Mouse (Mus musculus) Patski (cell line): Measurements from ENCODE around the gene Gtf2ird1. TPM values are rescaled to one million over a fixed set of nuclear protein-coding genes. Genes with fewer than 3 reads are reported as not detected.

Source experiments
- ATAC-seq: fragments of 100-300 bp; one replicate; pipeline ENCODE4 v1.8.0; 2021
- CTCF ChIA-PET: fragments of 350-600 bp; sonication (Branson Sonifier 250); formaldehyde crosslinking; loops from one replicate; lab custom pipeline; 2022; ENCODE audit warnings: inconsistent platforms; lab: Charles Lee
- POLR2A ChIA-PET: fragments of 350-600 bp; sonication (Branson Sonifier 250); formaldehyde crosslinking; loops from one replicate; lab custom pipeline; 2022; ENCODE audit warnings: antibody characterized with exemption, inconsistent platforms; lab: Charles Lee
- DNase-seq: peaks from one replicate; pipeline ENCODE4 v3.0.0-alpha.2; 2011; ENCODE audit warnings: low read depth, low spot score
- H3K27me3 ChIP-seq: fragments of 371-371 bp; one replicate; pipeline ENCODE4 v1.5.1; 2021
- CTCF ChIP-seq: fragments of 100-300 bp; IDR thresholded peaks from one replicate; pipeline ENCODE4 v1.5.1; 2021
- in situ Hi-C: fragments of 300-500 bp; cut with MboI; formaldehyde crosslinking; loops from 3 replicates; pipeline ENCODE4 v1.11.1; 2018; ENCODE audit warnings: low pct_unique_long_range_greater_than_20kb, mixed read lengths
- polyA plus RNA-seq: library from polyadenylated mRNA; unstranded; gene quantifications from one replicate; pipeline ENCODE4 v1.2.3, GENCODE M21; 2021

The Gtf2ird1 gene
- polyA plus RNA-seq, 1 experiment from 2014 or later: 169 TPM

GRCm38 (mm10) chr5:134397434-134398163 is 58.9 kb downstream of the Gtf2ird1 start:
- in situ Hi-C loops: no loop called here
- ChIA-PET POLR2A (no interaction called here), CTCF (interaction anchor here (1.1 kb wide), 1 partner anchor 12 kb away, joined by 3 read pairs; no protein-coding TSS in a partner anchor)
- ATAC-seq (no peak), DNase-seq (no peak)
- TF ChIP-seq CTCF: no peak
- H3K27me3 ChIP-seq: no peaks in the 10 kb centered on the region

DNA sequence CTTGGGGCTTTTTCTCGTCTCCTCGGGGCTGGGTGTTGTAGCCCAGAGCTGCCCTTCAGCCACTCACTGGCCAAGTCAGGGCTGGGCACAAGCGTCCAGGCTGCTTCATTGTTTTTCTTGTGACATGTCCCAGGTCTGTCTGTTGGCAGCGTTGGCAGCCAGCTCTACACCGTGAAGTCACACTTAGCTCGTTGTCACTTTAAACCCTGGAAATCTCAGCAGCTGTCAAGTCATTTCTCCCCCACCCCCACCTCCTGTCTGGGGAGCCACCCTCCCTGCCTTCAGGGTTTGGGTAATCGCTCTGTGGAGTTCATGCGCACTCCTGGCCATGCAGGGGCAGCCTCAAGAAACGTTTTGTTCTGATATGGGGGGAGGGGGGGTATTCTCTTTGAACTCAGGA is 60.0 kb downstream of the Gtf2ird1 start:
- ATAC-seq: no peak
- ChIA-PET CTCF (interaction anchor here (1.1 to 1.4 kb wide), 2 partner anchors 11 kb away, joined by 3 to 4 read pairs; no protein-coding TSS in a partner anchor), POLR2A (no interaction called here)
- no peak for TF ChIP-seq CTCF
- in situ Hi-C loops: no loop called here
- DNase-seq: no peak
- no peaks in the 10 kb centered on the region for H3K27me3 ChIP-seq

- no peak for DNase-seq
- CTCF ChIA-PET: no interaction called here
- no peak for TF ChIP-seq CTCF
- no peak for ATAC-seq
- H3K27me3 ChIP-seq: no peaks in the 10 kb centered on the region
- in situ Hi-C loops: no loop called here
- POLR2A ChIA-PET: no interaction called here
Observed at GRCm38 (mm10) chr5:134394624-134395023, 61.9 kb downstream of the Gtf2ird1 start.

- in situ Hi-C loops: no loop called here
- no peak for ATAC-seq
- CTCF ChIA-PET: no interaction called here
- POLR2A ChIA-PET: no interaction called here
- DNase-seq: no peak
- TF ChIP-seq CTCF: no peak
- no peaks in the 10 kb centered on the region for H3K27me3 ChIP-seq
Observed at GRCm38 (mm10) chr5:134393624-134394023, 62.9 kb downstream of the Gtf2ird1 start.

- ATAC-seq (peak; percentile 33), DNase-seq (peak; percentile 24)
- TF ChIP-seq CTCF: peak; percentile 94
- in situ Hi-C loops: no loop called here
- ChIA-PET CTCF (interaction anchor here (0.8 to 5.6 kb wide), 18 partner anchors 11 to 109 kb away, joined by 3 to 40 read pairs (median 4); no protein-coding TSS in a partner anchor), POLR2A (interaction anchor here (1.3 to 1.4 kb wide), 3 partner anchors 9 to 71 kb away, joined by 3 to 5 read pairs (median 4); no protein-coding TSS in a partner anchor)
- no peaks in the 10 kb centered on the region for H3K27me3 ChIP-seq
Observed at GRCm38 (mm10) chr5:134385106-134385505, 71.4 kb downstream of the Gtf2ird1 start.

GRCm38 (mm10) chr5:134375256-134375655 is 81.3 kb downstream of the Gtf2ird1 start:
- no peak for ATAC-seq
- no peak for DNase-seq
- ChIA-PET POLR2A (interaction anchor here (1.7 to 1.8 kb wide), 2 partner anchors 9 to 11 kb away, joined by 4 read pairs; no protein-coding TSS in a partner anchor), CTCF (interaction anchor here (1.0 to 4.2 kb wide), 8 partner anchors 10 to 124 kb away, joined by 3 to 40 read pairs (median 6); no protein-coding TSS in a partner anchor)
- no peaks in the 10 kb centered on the region for H3K27me3 ChIP-seq
- in situ Hi-C loops: no loop called here
- no peak for TF ChIP-seq CTCF

- DNase-seq: no peak
- no peak for TF ChIP-seq CTCF
- in situ Hi-C loops: loop anchor here (5.0 kb wide), 1 partner anchor 93 kb away; no protein-coding TSS in a partner anchor
- H3K27me3 ChIP-seq: no peaks in the 10 kb centered on the region
- POLR2A ChIA-PET: interaction anchor here (1.7 to 1.8 kb wide), 2 partner anchors 10 kb away, joined by 4 read pairs; no protein-coding TSS in a partner anchor
- CTCF ChIA-PET: interaction anchor here (0.7 to 4.2 kb wide), 17 partner anchors 9 to 200 kb away, joined by 3 to 40 read pairs (median 4); no protein-coding TSS in a partner anchor
- no peak for ATAC-seq
Observed at GRCm38 (mm10) chr5:134374546-134374945, 82.0 kb downstream of the Gtf2ird1 start.

DNA sequence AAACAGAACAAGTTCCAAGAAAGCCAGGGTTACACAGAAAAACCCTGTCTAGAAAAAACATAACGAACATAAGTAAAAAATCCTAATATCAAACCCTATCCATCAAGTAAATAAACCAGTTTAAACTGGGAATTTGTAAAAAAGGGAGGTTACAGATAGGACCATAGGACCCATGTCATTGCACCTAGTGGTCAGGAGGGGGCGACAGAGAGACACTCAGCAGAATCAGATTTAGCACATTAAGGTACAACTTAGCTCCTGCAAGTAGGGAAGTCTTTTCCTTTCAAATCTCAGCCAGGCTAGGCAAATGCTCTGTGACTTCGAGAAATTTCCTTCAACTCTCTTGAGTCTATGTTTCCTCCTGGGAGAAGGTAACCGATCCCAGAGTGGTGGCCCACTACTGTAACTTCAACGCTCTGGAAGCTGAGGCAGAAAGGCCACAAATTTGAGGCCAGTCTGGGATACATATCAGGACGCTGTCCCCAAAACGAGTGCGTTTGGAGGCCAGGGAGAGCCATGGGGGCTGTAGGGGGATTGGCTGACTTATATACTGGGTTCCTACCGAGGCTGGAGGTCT is 82.5 kb downstream of the Gtf2ird1 start:
- ChIA-PET CTCF (interaction anchor here (0.7 to 4.2 kb wide), 18 partner anchors 8 to 199 kb away, joined by 3 to 40 read pairs (median 4); no protein-coding TSS in a partner anchor), POLR2A (interaction anchor here (1.7 to 1.8 kb wide), 2 partner anchors 9 to 10 kb away, joined by 4 read pairs; no protein-coding TSS in a partner anchor)
- peak; percentile 27 for DNase-seq
- no peak for ATAC-seq
- in situ Hi-C loops: loop anchor here (5.0 kb wide), 1 partner anchor 93 kb away; no protein-coding TSS in a partner anchor
- no peaks in the 10 kb centered on the region for H3K27me3 ChIP-seq
- peak; percentile 91 for TF ChIP-seq CTCF

GRCm38 (mm10) chr5:134372926-134373658 is 83.4 kb downstream of the Gtf2ird1 start:
- in situ Hi-C loops: loop anchor here (5.0 kb wide), 1 partner anchor 94 kb away; no protein-coding TSS in a partner anchor
- H3K27me3 ChIP-seq: no peaks in the 10 kb centered on the region
- CTCF ChIA-PET: interaction anchor here (0.9 to 4.2 kb wide), 10 partner anchors 12 to 119 kb away, joined by 3 to 40 read pairs (median 6); no protein-coding TSS in a partner anchor
- TF ChIP-seq CTCF: no peak
- ATAC-seq: no peak
- no peak for DNase-seq
- POLR2A ChIA-PET: interaction anchor here (0.6 to 1.2 kb wide), 5 partner anchors 35 to 1524 kb away, joined by 3 to 7 read pairs (median 5); no protein-coding TSS in a partner anchor
